ENCODE assay signal across 8 mouse cellular contexts in the genomic region with DNA sequence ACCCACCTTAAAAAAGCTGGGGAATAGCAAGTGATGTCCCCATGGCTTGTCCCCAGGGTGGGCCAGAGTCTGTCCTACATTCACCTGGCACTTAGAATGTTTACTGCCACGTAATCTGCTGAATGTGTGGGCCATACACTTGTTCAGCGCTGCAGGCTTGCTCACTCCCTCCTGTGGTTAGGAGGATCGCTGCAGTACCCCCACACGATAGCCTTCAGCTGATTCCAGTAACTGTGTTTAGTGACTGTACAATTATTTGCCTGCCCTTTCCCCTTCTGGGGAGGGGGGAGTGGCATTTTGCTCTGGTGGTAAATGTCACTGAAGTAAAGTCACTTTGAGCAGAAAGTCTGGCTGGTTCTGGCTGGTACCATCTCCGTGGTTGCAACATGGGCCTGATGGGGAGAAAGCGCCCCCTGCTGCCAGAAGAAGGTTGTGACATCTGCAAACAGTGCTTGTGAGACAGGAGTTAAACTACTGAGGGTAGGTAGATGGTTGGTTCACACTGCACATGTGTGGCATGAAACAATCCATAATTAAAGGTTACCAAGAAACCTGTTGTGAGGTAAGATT. TPM values are rescaled to one million over a fixed set of nuclear protein-coding genes. Genes with fewer than 3 reads are reported as not detected.
DNase-seq lines count a peak whose midpoint lies in the region; ATAC-seq and TF ChIP-seq lines count a peak whose summit lies in the region.

No protein-coding gene starts in this region.

- WGBS in kidney, embryonic 14.5 days, result 35% methylated on average over 6 of the region's 6 CpGs
- WGBS in forebrain, embryonic 12.5 days, result 25% methylated on average over 6 of the region's 6 CpGs
- 32% methylated on average over 6 of the region's 6 CpGs for WGBS in kidney, postnatal 0 days
- WGBS in liver, embryonic 11.5 days, result 34% methylated on average over 6 of the region's 6 CpGs

- no peak overlapping the region for H3K4me3 ChIP-seq in kidney, embryonic 14.5 days (ENCODE audit: low read length)
- H3K4me3 ChIP-seq in forebrain, embryonic 12.5 days (replicated peaks), result no peak overlapping the region
- no peak overlapping the region for H3K4me3 ChIP-seq in kidney, postnatal 0 days (replicated peaks; ENCODE audit: low read depth, low read length)
- no peak overlapping the region for H3K4me3 ChIP-seq in liver, embryonic 11.5 days (ENCODE audit: low read depth, low read length)

- DNase-seq in kidney, adult 18-20 months, result peak; percentile 66
- peak; percentile 91 for DNase-seq in brain, adult 2 months (ENCODE audit: low read depth, low spot score)
- peak; percentile 69 for DNase-seq in kidney, postnatal 0 days (ENCODE audit: low spot score)
- peak; percentile 40 for DNase-seq in liver, embryonic 11.5 days (ENCODE audit: low spot score)
- peak; percentile 62 for DNase-seq in ovary, postnatal 36 days (ENCODE audit: low spot score)
- DNase-seq in thymus, postnatal 10 days (ENCODE audit: low spot score in 2 of 2), result peak; percentile 74 to 87

- H3K27ac ChIP-seq in kidney, embryonic 14.5 days (ENCODE audit: low read depth, low read length), result no peak overlapping the region
- H3K27ac ChIP-seq in forebrain, embryonic 12.5 days, result no peak overlapping the region
- no peak overlapping the region for H3K27ac ChIP-seq in kidney, postnatal 0 days
- H3K27ac ChIP-seq in liver, embryonic 11.5 days (ENCODE audit: low read depth, low read length), result no peak overlapping the region

- no peak for ATAC-seq in kidney, embryonic 14.5 days (ENCODE audit: low FRiP score, low TSS enrichment)
- ATAC-seq in forebrain, embryonic 12.5 days (ENCODE audit: low FRiP score), result peak; percentile 42; the same call in 1 of the 2 replicates
- no peak for ATAC-seq in kidney, postnatal 0 days (replicated peaks; ENCODE audit: low FRiP score, low read depth)
- ATAC-seq in liver, embryonic 11.5 days (replicated peaks; ENCODE audit: low FRiP score), result no peak

- no peaks in the 10 kb centered on the region for H3K9me3 ChIP-seq in kidney, embryonic 14.5 days (ENCODE audit: control insufficient read depth, low read length)
- no peaks in the 10 kb centered on the region for H3K9me3 ChIP-seq in forebrain, embryonic 12.5 days
- H3K9me3 ChIP-seq in kidney, postnatal 0 days (replicated peaks; ENCODE audit: low read length), result no peaks in the 10 kb centered on the region
- H3K9me3 ChIP-seq in liver, embryonic 11.5 days (ENCODE audit: control insufficient read depth, low read length), result no peaks in the 10 kb centered on the region

- H3K36me3 ChIP-seq in kidney, embryonic 14.5 days (ENCODE audit: control insufficient read depth, insufficient read depth, low read length), result no peaks in the 10 kb centered on the region
- no peaks in the 10 kb centered on the region for H3K36me3 ChIP-seq in forebrain, embryonic 12.5 days (replicated peaks)
- no peaks in the 10 kb centered on the region for H3K36me3 ChIP-seq in kidney, postnatal 0 days (ENCODE audit: insufficient read depth, low read length)
- H3K36me3 ChIP-seq in liver, embryonic 11.5 days (ENCODE audit: control insufficient read depth, insufficient read depth, low read length), result no peaks in the 10 kb centered on the region

- no peaks in the 10 kb centered on the region for H3K4me1 ChIP-seq in kidney, embryonic 14.5 days (ENCODE audit: control insufficient read depth, insufficient read depth, low read length)
- H3K4me1 ChIP-seq in forebrain, embryonic 12.5 days, result peaks cover 9% of the 10 kb centered on the region; the same call in 1 of the 2 replicates
- no peaks in the 10 kb centered on the region for H3K4me1 ChIP-seq in kidney, postnatal 0 days (replicated peaks; ENCODE audit: insufficient read depth, low read length)
- H3K4me1 ChIP-seq in liver, embryonic 11.5 days (replicated peaks; ENCODE audit: control insufficient read depth, insufficient read depth, low read length), result no peaks in the 10 kb centered on the region

- no peaks in the 10 kb centered on the region; the same call in 1 of the 2 replicates for H3K27me3 ChIP-seq in kidney, embryonic 14.5 days (ENCODE audit: control insufficient read depth, insufficient read depth, low read length)
- H3K27me3 ChIP-seq in forebrain, embryonic 12.5 days, result no peaks in the 10 kb centered on the region
- H3K27me3 ChIP-seq in kidney, postnatal 0 days (ENCODE audit: insufficient read depth, low read length), result no peaks in the 10 kb centered on the region
- no peaks in the 10 kb centered on the region for H3K27me3 ChIP-seq in liver, embryonic 11.5 days (replicated peaks; ENCODE audit: control insufficient read depth, insufficient read depth, low read length)

- no peak overlapping the region for H3K9ac ChIP-seq in kidney, embryonic 14.5 days (ENCODE audit: low read depth, low read length)
- no peak overlapping the region for H3K9ac ChIP-seq in forebrain, embryonic 12.5 days
- no peak overlapping the region for H3K9ac ChIP-seq in kidney, postnatal 0 days (ENCODE audit: low read depth, low read length)
- no peak overlapping the region for H3K9ac ChIP-seq in liver, embryonic 11.5 days (ENCODE audit: low read depth, low read length)

- no peak overlapping the region for H3K4me2 ChIP-seq in kidney, embryonic 14.5 days (replicated peaks; ENCODE audit: low read depth, low read length)
- H3K4me2 ChIP-seq in forebrain, embryonic 12.5 days, result no peak overlapping the region
- no peak overlapping the region for H3K4me2 ChIP-seq in kidney, postnatal 0 days (ENCODE audit: low read length)
- H3K4me2 ChIP-seq in liver, embryonic 11.5 days, result no peak overlapping the region

- peak; percentile 79 for TF ChIP-seq CTCF in kidney, postnatal 0 days (IDR thresholded peaks at IDR 0.05; ENCODE audit: low read depth)

RNA-seq across cellular contexts. Expression of gene Gm1043, which starts 24.2 kb away (rescaled TPM):
- polyA plus RNA-seq in kidney, embryonic 14.5 days (2014; fragmentation: Nextera tagmentation; extraction: Ambion mirVana), result not detected in 2 replicates
- 0.29 and 0.31 TPM in 2 replicates for polyA plus RNA-seq in forebrain, embryonic 12.5 days (2016; fragmentation: Nextera tagmentation; extraction: Ambion mirVana)
- polyA plus RNA-seq in kidney, postnatal 0 days (2015; fragmentation: Nextera tagmentation; extraction: Ambion mirVana), result not detected in 2 replicates
- polyA plus RNA-seq in liver, embryonic 11.5 days (2014; fragmentation: Nextera tagmentation; extraction: Ambion mirVana), result not detected in 2 replicates

Comparison
In these comparisons a context has a peak if more than half of its experiments do, and no peak if none do; other contexts are left out.
1. DNase-seq: peak in every context shown above with its lines; median percentile 91 in brain, adult 2 months; 80 in thymus, postnatal 10 days; 69 in kidney, postnatal 0 days; 66 in kidney, adult 18-20 months; 62 in ovary, postnatal 36 days; 40 in liver, embryonic 11.5 days.